Mouse (Mus musculus) bone marrow, adult 2 months (tissue): Measurements from ENCODE around the gene Rps16. TPM values are rescaled to one million over a fixed set of nuclear protein-coding genes. Genes with fewer than 3 reads are reported as not detected.

Experiments used
- H3K27ac ChIP-seq: fragments of 200-500 bp; 2 replicates; pipeline ENCODE4 v1.5.1; 2012; ENCODE audit warnings: low read depth, mild to moderate bottlenecking, control low read depth, inconsistent platforms, low read length; ENCODE audit not compliant: control insufficient read depth, poor library complexity, insufficient read depth
- H3K4me1 ChIP-seq: fragments of 200-500 bp; 2 replicates; pipeline ENCODE4 v1.6.1; 2011; ENCODE audit warnings: low read length; ENCODE audit not compliant: control insufficient read depth, insufficient read depth
- H3K4me3 ChIP-seq: fragments of 200-500 bp; replicated peaks from 2 replicates; pipeline ENCODE3; 2011; ENCODE audit warnings: mild to moderate bottlenecking, low read depth, low read length, control low read depth; ENCODE audit not compliant: control insufficient read depth
- CTCF ChIP-seq: fragments of 200-500 bp; IDR thresholded peaks from 2 replicates; pipeline ENCODE4 v1.5.1; 2011; ENCODE audit warnings: low read length, control low read depth; ENCODE audit not compliant: control insufficient read depth, insufficient read depth
- POLR2A ChIP-seq: fragments of 200-500 bp; IDR thresholded peaks from 2 replicates; pipeline ENCODE4 v1.6.1; 2011; ENCODE audit warnings: low read depth, mild to moderate bottlenecking, control low read depth, low read length, borderline replicate concordance; ENCODE audit not compliant: control insufficient read depth
- WGBS: fragments of 180-500 bp; shearing (Covaris S2); methylation state at CpG from one replicate; pipeline ENCODE4 v1.1.7; 2018; 5-methylcytosine and 5-hydroxymethylcytosine counted together
- polyA plus RNA-seq: library from polyadenylated mRNA; stranded (reverse); fragments of >200 nt; gene quantifications from 2 replicates; pipeline ENCODE4 v1.2.4, GENCODE M21; 2011; ENCODE audit warnings: low replicate concordance; ENCODE audit not compliant: missing spikeins, insufficient read depth, insufficient read length

Rps16 gene
- polyA plus RNA-seq, 1 experiment = 1,358 TPM

GRCm38 (mm10) chr7:28355221-28355620 lies 4.8 kb downstream of the Rps16 start:
- H3K4me3 ChIP-seq = no peak overlapping the region
- H3K4me1 ChIP-seq = no peaks in the 10 kb centered on the region; the same call in 1 of the 2 replicates
- 83% methylated on average over 3 of the region's 3 CpGs for WGBS
- no peak overlapping the region for H3K27ac ChIP-seq
- TF ChIP-seq POLR2A (no peak), CTCF (no peak)

GRCm38 (mm10) chr7:28356981-28357380 lies 6.5 kb downstream of the Rps16 start:
- 70% methylated on average over 5 of the region's 5 CpGs for WGBS

GRCm38 (mm10) chr7:28357984-28358383 lies 7.5 kb downstream of the Rps16 start:
- Histone ChIP-seq H3K4me3 (no peak overlapping the region), H3K4me1 (no peaks in the 10 kb centered on the region; the same call in 1 of the 2 replicates), H3K27ac (no peak overlapping the region)
- TF ChIP-seq POLR2A (no peak), CTCF (no peak)
- 37% methylated on average over 5 of the region's 5 CpGs for WGBS

More at GRCm38 (mm10) chr7:28356981-28357380, 6.5 kb downstream of the Rps16 start:
- TF ChIP-seq CTCF (no peak), POLR2A (no peak)
- no peaks in the 10 kb centered on the region; the same call in 1 of the 2 replicates for H3K4me1 ChIP-seq
- H3K4me3 ChIP-seq = no peak overlapping the region
- H3K27ac ChIP-seq = no peak overlapping the region

- 82% methylated on average over 7 of the region's 7 CpGs for WGBS
- H3K27ac ChIP-seq = no peak overlapping the region
- TF ChIP-seq CTCF (no peak), POLR2A (no peak)
- no peak overlapping the region for H3K4me3 ChIP-seq
- H3K4me1 ChIP-seq = no peaks in the 10 kb centered on the region; the same call in 1 of the 2 replicates
These were observed 8.0 kb downstream of the Rps16 start for GRCm38 (mm10) chr7:28358431-28358830.

- Histone ChIP-seq H3K4me3 (no peak overlapping the region), H3K27ac (no peak overlapping the region), H3K4me1 (no peaks in the 10 kb centered on the region; the same call in 1 of the 2 replicates)
- WGBS = 85% methylated on average over 10 of the region's 10 CpGs
- TF ChIP-seq POLR2A (no peak), CTCF (no peak)
These were observed 9.4 kb downstream of the Rps16 start for GRCm38 (mm10) chr7:28359854-28360253.

- Histone ChIP-seq H3K27ac (no peak overlapping the region), H3K4me3 (no peak overlapping the region), H3K4me1 (no peaks in the 10 kb centered on the region; the same call in 1 of the 2 replicates)
- 87% methylated on average over 6 of the region's 6 CpGs for WGBS
- TF ChIP-seq CTCF (no peak), POLR2A (no peak)
These were observed 9.8 kb downstream of the Rps16 start for GRCm38 (mm10) chr7:28360291-28360690.

- H3K4me3 ChIP-seq = no peak overlapping the region
- H3K4me1 ChIP-seq = no peaks in the 10 kb centered on the region; the same call in 1 of the 2 replicates
- 88% methylated on average over 20 of the region's 20 CpGs for WGBS
- H3K27ac ChIP-seq = no peak overlapping the region
- TF ChIP-seq CTCF (no peak), POLR2A (no peak)
These were observed 11.3 kb downstream of the Rps16 start for GRCm38 (mm10) chr7:28361647-28362341.

- TF ChIP-seq POLR2A (no peak), CTCF (no peak)
- H3K4me3 ChIP-seq = no peak overlapping the region
- 86% methylated on average over 16 of the region's 16 CpGs for WGBS
These were observed 12.1 kb downstream of the Rps16 start for GRCm38 (mm10) chr7:28362441-28363060.

More at GRCm38 (mm10) chr7:28362441-28363060, 12.1 kb downstream of the Rps16 start:
- no peaks in the 10 kb centered on the region; the same call in 1 of the 2 replicates for H3K4me1 ChIP-seq
- no peak overlapping the region for H3K27ac ChIP-seq
